Mouse (Mus musculus) heart, adult 9 months (tissue): ENCODE measurements at regions not wholly inside any gene's neighbourhood (a gene's known extent, or its start where the extent isn't known, plus 50 kb on each side); places are given as distances from the start of the nearest gene placed in this dataset.

Experiments used
- DNase-seq, 2 experiments: peaks; one replicate each; pipeline ENCODE4 v3.0.0; 2022; ENCODE audit warnings: low spot score in 2 of 2

DNA sequence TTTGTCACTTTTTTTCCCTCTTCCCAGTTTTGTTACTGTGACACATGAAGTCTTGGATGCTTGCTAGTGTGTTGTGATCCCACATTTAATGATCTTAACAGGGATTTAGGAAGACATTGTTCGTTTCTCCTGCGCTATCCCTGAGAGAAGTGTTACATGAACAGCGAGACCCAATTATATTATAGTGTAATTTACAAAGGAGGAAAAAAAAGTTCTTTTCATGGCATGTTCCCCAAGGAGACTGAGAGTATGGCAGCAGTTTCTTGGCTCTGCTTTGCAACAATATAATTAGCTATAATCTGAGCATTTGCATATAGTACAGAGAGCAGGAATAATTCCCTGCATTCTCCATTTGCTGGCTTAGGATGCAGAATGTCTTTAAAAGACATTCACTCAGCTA is 168.6 kb downstream of the Insc start:
- no peak for DNase-seq

GRCm38 (mm10) chr7:114922155-114922554 is 178.7 kb downstream of the Insc start:
- DNase-seq = peak; percentile 28 to 35

DNA sequence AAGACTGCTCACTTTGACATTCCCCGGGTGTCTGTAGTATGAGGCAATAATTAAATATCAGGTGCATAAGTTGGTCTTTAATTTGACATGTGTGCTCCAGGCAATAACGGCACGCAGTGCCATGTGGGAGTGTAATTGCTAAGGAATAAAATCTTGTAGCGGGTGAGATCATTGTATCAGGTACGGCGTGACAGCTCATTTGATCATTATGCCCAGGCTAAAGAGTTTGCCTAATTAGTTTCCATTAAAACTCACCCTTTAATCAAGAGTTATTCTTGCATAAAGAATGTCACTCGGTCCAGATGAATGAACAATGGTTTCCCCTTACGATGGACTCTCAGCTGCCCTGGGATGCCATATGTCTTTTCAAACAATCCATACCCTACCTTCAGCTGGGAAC is 190.4 kb downstream of the Insc start:
- no peak for DNase-seq

- DNase-seq = no peak
Observed at GRCm38 (mm10) chr7:114950759-114951158, 207.3 kb downstream of the Insc start.

GRCm38 (mm10) chr7:114963206-114963605 is 219.7 kb downstream of the Insc start:
- no peak for DNase-seq

GRCm38 (mm10) chr7:114965923-114966322 is 222.4 kb downstream of the Insc start:
- DNase-seq = no peak

GRCm38 (mm10) chr7:114986481-114986880 is 243.0 kb downstream of the Insc start:
- no peak for DNase-seq

- peak; percentile 11 to 37 for DNase-seq
Observed at GRCm38 (mm10) chr7:114991255-114991654, 247.8 kb downstream of the Insc start.

GRCm38 (mm10) chr7:114992440-114992839 is 248.9 kb downstream of the Insc start:
- peak; percentile 46 to 49 for DNase-seq

GRCm38 (mm10) chr7:115000796-115001524 is 257.5 kb downstream of the Insc start:
- DNase-seq = peak; percentile 30 to 37

- DNase-seq = no peak
Observed at GRCm38 (mm10) chr7:115014253-115014998, 270.9 kb downstream of the Insc start.

GRCm38 (mm10) chr7:115019369-115019958 is 276.0 kb downstream of the Insc start:
- no peak for DNase-seq

DNA sequence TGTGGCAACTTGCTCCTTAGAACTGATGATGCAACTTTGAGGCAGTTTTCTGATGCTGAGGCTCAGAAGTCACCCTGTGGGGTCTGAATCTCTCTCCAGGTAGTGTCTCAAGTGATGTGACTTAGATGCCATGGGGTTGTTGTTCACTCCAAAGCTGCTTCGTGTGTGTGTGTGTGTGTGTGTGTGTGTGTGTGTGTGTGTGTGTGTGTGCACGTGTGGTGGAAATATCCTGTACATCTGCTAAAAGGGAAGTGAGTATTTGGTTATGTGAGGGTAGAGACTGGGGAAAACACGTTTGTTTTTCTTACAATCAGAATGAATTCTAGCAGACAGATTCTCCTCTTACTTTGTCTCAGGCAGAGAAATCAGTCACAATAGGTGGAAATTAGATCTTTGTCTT is 276.5 kb downstream of the Insc start:
- no peak for DNase-seq

GRCm38 (mm10) chr7:115025803-115026202 is 282.3 kb downstream of the Insc start:
- DNase-seq = no peak

DNA sequence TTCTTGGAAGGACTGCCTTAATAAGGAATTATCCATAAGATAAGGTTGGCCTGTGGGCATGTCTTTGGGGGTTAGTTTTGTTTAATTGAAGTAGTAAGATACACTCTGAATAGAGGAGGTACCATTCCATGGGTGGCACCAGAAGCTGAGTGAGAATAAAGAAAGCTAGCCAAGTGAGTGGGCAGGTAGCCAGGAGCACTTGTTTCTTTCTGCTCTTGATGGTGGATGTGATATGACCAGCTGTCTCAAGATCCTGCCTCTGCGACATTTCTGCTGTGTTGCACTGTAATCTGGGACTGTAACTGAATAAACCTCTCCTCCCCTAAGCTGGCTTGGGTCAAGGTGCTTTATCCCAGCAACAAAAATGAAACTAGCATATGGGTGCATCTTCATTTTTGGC is 284.2 kb downstream of the Insc start:
- no peak for DNase-seq

DNA sequence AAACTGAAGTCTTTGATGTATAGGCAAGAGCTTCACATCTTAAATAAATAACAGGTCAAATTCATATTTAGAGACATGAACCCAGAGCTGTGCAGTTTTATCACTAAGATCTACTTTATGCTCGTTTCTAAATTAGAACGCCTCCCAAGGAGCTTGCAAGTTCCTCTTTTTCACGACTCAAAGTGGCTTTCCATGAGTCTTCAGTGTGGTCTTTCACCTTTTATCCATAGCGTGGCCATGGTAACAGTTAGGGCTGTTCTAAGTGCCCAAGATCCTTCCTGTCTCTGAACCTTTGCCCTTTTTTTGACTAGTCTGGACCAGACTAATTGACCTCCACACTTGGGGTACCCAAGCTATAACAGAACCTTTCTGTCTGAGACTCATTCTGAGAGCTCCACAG is 290.5 kb downstream of the Insc start:
- DNase-seq = no peak

GRCm38 (mm10) chr7:115055527-115055926 is 312.0 kb downstream of the Insc start:
- DNase-seq = no peak

DNA sequence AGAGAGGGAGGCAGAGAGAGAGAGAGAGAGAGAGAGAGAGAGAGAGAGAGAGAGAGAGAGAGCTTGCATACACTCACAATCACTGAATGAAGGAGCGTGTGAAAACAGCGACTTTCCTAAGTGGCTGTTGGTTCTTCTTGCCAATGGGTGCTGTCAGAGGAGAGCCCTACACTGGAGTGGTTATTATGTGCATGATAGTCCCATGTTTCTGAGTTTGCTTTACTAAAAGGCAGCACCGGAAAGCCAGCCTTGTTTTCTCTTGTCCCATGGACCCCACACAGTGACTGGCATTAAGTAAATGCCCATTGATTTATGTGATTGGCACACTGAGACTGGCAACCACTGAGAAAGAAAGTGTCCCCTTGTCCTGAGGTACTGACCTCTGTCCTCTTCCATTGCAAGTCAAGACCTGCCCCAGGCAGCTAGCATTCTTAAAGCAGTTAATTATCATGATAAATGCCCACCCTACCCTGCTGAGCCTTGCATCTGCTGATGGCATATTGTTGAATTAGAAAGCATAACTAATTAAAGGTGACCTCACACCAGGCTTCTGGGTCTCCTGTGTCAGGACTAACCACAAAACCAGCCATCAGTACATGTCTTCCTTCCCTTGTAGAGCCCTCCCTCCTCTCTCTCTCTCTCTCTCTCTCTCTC is 313.6 kb downstream of the Insc start:
- DNase-seq = no peak

DNA sequence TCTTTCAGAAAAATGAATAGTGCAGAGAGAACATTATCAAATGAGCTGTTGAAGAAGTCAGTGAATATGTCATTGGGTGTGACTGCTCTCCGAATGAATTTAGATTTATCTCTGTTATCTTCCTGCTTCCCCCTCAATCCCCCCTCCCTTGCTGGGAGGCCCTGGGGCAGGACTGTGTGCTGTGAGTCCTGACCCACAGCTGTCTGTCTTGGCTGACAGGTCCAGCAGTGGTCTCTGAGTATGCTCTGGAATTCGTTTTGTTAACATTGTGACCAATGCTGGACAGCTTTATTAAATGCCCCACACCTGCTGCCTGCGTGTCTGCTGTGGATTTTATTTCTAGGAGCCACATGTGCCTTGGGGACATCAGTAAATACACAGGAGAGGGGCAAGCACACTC is 314.2 kb downstream of the Insc start:
- DNase-seq = no peak

GRCm38 (mm10) chr7:115060171-115060570 is 316.7 kb downstream of the Insc start:
- no peak for DNase-seq

- DNase-seq = no peak
Observed at GRCm38 (mm10) chr7:115062817-115063216, 319.3 kb downstream of the Insc start.

- no peak for DNase-seq
Observed at GRCm38 (mm10) chr7:115067641-115068040, 324.1 kb downstream of the Insc start.
